Mouse (Mus musculus): Measurements from ENCODE around the gene Rpl21. TPM values are rescaled to one million over a fixed set of nuclear protein-coding genes. Genes with fewer than 3 reads are reported as not detected.
"Not testable (repeated sequence)": the region's sequence is repeated elsewhere in the genome, so short reads cannot be mapped to it uniquely, and the experiment has no call there.

The Rpl21 gene
- total RNA-seq, 2 experiments from 2014 or later = 164 to 189 TPM

DNA sequence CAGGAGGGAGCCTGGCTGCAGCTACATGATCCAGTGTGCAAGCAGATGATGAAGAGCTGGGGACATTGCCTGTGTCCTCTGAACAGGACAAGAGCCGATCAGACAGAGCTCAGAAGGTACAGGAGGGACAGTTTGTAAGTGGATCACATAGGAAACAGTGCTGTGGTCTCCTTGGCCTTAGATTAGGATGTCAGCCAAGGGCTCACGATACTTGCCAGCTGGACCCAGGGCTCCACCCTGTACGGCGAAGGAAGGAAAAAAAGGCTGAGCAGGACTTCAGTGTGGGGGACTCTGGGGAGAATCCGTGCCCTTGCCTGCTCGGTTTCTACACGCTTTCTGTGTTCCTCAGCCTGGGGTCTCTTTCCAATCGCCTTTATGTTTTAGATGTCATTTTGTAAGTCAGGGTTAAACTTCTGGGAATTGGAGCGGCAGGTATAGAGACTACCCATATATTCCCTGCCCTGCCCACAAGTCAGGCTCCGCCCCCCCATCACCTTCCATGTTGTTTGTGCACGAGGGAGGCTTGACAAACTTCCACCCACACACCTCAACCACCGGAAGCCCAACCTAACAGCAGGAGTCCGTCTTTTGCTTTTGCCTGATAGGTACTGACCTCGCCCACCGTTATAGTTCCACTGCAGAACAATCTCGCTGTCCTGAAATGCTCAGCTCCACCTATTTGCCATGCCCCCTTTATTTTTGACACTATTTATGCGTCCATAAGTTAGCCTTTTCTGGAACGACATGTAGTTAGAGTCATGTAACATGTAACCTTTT is 27.7 kb downstream of the Rpl21 start:
- intact Hi-C loops (cut with DNase I) = no loop called here

DNA sequence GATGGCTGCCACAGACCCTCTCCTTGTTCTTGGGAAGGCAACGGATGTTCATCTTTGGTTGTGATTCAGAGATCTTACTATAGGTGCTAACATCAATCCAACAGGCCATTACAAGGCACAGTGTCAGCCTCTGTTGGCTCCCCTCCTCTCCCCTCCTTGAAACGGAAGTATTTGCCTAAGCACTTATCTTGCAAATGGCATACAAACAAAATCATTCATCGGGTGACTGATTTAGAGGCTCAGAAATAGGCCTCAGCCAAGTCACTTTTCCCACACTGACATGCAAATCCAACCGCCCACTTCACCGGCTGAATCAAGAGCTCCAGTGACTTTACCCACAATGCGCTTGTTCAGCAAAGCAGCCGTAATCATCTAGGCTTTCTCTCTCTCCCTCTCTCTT is 28.9 kb downstream of the Rpl21 start:
- peak; percentile 62 to 70 for DNase-seq (ENCODE audit: low spot score in 2 of 2)
- intact Hi-C loops (cut with DNase I) = no loop called here

More for the DNA sequence above, 27.7 kb downstream of the Rpl21 start:
- no peak for DNase-seq (ENCODE audit: low spot score in 2 of 2)

DNA sequence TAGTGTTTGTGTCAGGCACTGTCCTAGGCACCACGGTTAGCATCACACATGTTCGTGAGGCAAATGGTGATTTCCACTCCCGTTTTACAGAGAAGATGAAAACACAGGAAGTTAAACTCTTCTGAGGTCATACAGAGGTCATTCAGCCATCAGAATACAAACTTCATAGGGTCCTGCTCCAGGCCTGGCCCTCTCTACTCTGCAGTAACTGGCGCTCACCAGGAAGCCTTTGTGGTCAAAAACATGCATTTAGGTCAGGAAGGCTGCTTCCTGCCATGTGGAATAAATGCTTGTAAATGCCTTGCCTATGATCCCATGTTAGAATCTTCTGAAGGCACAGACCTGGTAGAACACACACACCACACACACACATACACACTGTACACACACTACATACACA is 32.8 kb downstream of the Rpl21 start:
- intact Hi-C loops (cut with DNase I) = no loop called here
- DNase-seq (ENCODE audit: low spot score in 2 of 2) = no peak

DNA sequence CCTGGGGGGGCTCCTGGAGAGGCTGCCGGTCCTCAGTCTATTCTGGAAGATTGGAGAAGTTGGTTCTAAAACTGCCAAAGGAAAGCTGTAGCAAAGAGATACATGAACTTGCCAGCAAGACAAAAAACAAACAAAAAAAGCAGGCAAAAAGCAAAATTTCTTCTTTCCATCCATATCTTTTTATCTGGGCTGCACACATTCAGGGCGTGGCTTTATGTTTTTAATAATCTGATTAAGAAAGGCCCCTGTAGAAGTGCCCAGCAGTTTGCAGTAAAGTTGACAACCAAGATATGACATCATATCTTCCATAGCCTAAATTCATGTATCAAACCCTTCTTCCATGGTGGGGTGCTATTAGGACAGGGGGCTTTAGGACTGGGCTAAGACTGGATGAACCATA is 33.6 kb downstream of the Rpl21 start:
- intact Hi-C loops (cut with DNase I) = no loop called here

DNA sequence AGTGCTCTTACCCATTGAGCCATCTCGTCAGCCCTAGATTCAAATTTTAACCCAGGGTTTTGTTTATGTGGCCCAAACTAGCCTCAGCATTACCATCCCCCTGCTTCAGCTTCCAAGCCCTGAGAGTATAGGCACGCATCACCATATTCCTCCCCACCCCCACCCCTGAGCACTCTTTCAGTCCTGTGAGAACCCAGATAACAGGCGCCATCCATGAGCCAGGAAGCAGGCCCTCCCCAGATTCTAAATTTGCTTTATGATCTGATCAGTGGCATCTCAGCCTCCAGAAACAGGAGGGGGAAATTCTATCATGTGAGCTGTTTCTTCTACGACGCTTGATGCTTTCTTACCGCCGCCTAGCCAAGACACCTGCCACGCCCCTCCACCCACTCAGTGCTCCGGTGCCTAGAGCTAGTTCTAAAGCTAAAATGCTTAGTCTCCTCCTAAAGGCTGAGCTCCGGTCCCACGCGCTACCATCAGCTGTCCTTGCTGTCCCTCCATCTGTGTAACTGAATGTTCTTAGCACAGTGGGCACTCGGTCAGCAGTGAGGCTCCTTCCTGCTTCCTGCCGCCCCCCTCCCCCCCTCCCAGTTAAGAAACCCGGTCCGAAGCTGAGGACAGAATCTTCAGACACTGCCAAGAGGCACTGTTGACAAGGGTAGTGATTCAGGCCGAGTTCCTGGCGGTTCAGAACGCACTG is 34.7 kb downstream of the Rpl21 start:
- DNase-seq (ENCODE audit: low spot score in 2 of 2) = peak; percentile 84 to 86
- intact Hi-C loops (cut with DNase I) = no loop called here

More for the DNA sequence above, 33.6 kb downstream of the Rpl21 start:
- no peak for DNase-seq (ENCODE audit: low spot score in 2 of 2)

DNA sequence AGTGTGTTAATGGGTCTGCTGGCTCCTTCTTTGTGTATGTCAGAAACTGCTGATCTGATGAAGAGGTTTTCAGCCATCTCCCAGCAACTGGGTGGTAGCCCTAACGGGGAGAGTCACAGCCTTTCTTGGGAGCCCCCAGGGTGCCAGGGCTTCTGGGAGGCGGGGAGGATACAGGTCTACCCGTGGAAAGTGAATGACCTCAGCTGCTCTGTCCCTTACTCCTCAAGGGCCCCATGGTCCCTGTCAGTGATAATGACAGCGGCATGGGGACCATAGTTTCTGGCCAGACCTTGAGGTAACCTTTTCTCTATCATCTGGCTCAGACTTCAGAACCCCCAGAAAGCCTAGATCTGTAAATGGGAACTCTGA is 35.2 kb downstream of the Rpl21 start:
- intact Hi-C loops (cut with DNase I) = no loop called here
- no peak for DNase-seq (ENCODE audit: low spot score in 2 of 2)

DNA sequence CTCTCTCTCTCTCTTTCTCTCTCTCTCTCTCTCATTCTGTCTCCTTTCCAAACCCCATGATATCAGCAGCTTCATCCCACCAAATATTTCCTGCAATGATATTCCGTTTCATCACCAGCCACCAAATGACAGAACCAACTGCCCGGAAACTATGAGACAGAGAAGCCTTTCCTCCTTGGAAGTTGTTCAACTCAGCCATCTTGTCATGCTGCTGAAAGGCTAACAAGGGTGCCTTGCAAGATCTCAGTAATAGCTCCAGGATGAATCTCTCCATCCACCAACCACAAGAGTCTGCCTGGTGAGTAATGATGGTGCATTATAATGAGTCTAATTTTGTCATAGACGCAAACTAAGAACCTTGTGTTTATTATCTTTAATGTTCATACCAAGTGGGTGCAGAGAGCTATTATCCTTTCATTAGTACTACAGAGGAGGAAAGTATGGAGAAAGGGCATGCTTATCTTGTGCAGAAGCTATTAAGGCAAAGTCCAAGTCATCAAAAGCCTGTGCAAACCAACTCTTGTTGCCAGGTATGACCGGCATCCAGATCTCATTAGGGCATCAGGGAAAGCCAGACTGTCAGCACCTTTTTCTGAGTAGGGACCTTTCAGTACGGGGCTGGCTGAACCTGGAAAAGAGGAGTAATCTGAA is 40.4 kb downstream of the Rpl21 start:
- intact Hi-C loops (cut with DNase I) = no loop called here
- no peak for DNase-seq (ENCODE audit: low spot score in 2 of 2)

DNA sequence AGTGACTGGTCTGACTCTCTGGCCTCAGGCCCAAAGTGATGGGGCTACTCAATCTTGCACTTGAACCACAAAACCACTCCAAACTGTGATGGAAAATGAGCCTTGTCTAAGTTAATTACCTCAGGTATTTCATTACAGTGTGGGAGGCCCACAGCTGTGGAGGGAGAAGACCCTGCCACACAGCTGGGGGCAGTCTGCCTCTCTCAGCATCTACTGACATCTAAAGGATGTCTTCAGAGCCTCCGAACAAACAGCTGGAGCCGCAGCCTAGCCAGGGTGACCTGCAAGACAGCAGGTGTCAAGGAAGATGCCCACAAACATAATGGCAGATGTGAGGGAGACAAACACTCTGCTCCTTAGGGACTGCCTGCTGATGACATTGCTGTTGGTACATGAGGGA is 43.3 kb downstream of the Rpl21 start:
- intact Hi-C loops (cut with DNase I) = no loop called here
- no peak for DNase-seq (ENCODE audit: low spot score in 2 of 2)

DNA sequence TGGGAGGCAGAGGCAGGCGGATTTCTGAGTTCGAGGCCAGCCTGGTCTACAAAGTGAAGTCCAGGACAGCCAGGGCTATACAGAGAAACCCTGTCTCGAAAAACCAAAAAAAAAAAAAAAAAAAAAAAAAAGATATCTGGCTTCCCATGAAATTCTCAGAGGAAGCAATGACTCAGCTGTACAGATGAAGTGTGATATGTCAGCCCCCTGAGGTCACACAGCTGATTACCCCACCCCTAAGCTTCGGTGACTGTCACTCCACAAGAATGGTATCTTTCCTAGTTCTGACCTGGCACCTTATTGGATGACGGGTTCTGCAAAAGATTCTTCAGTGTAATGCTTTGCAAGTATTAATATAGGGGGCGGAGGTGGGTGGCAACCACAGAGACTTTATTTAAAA is 45.2 kb downstream of the Rpl21 start:
- DNase-seq (ENCODE audit: low spot score in 2 of 2); intact Hi-C loops (cut with DNase I): not testable (repeated sequence)

DNA sequence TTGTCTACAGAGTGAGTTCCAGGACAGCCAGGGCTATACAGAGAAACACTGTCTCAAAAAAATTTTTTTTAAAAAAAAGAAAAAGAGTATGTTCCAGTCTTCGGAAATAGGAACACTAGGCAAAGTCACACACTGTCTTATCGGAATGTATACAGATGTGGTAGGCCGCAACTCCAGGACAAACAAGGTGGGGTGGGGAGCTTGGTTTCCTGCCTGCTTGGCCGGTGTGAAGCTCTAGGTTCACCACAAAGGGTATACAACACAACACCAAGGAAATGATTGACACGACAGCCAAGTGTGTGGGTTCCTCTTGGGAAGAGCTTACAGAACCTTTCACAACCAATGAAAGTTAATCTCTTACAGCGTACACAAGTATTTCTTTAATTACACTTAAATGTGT is 49.6 kb downstream of the Rpl21 start:
- intact Hi-C loops (cut with DNase I) = no loop called here
- DNase-seq (ENCODE audit: low spot score in 2 of 2) = no peak

DNA sequence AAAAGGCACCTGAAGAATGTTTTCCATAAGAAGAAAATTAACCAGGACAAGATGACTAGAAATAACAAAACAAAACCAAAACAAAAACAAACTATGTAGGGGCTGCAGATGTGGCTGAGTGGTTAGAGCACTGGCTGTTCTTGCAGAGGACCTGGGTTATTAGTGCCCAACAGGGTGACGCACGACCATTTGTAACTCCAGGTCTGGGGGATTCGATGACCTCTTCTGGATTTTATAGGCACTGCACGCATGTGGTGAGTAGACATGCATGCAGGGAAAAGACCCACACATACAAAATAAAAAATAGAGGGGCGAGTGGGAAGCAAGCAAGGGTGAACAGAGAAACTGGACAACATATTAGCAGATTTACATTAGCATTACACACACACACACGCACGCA is 50.4 kb downstream of the Rpl21 start:
- intact Hi-C loops (cut with DNase I) = no loop called here
- no peak for DNase-seq (ENCODE audit: low spot score in 2 of 2)

DNA sequence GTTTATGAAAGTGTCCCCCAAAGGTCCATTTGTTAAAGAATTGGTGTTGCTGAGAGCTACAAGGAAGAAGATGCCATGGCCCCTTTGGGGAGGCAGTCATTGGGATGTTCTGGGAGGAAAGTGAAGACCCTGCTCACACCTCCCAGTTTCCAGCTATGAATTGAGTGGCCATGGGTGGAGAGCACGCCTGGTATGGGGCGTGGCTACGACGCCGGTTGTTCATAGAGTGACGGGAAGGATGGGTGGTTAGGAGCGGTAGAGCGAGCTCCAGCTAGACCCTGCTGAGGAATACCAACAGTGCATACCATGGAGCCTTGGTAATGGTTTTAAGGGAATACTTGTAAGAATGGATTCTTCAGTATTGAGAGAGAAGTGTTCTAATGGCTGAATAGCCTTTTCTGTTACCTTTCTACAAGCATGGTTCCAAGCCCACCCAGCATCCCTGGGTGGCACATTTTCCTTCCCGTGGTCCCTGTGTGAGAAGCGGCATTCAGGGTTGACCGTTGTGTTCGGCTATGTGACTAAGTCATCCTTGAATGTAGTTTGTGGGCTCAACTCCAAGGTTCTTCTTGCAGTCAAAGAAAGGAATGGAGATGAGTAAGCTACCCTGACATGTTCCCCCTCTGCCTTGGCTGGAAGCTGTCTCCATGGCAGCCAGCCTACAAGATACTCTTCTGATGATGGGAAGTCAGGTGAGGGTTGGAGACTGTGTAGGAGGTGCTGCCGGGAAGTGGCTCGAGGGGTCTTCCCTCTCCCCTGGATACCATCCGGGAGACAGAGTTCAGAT is 51.0 kb downstream of the Rpl21 start:
- no peak for DNase-seq (ENCODE audit: low spot score in 2 of 2)
- intact Hi-C loops (cut with DNase I) = no loop called here

Other genes with a start within 250 kb of the Rpl21 start
- 10 to 100 TPM; 28.5 to 34.1 TPM for gene Gpr12, start 247.7 kb upstream of the Rpl21 start, total RNA-seq (2021)
- 10 to 100 TPM; 56.2 to 57.8 TPM for gene Usp12, start 37.9 kb upstream of the Rpl21 start, total RNA-seq (2021)
- gene Rasl11a, start 12.2 kb downstream of the Rpl21 start, total RNA-seq (2021) = 1 to 10 TPM; 6.7 to 9.1 TPM
- 10 to 100 TPM; 21.0 to 27.2 TPM for gene Gtf3a, start 115.8 kb downstream of the Rpl21 start, total RNA-seq (2021)
- gene Mtif3, start 130.9 kb downstream of the Rpl21 start, total RNA-seq (2021) = 10 to 100 TPM; 18.5 to 19.9 TPM
- 1 to 10 TPM; 5.0 to 5.8 TPM for gene Lnx2, start 243.7 kb downstream of the Rpl21 start, total RNA-seq (2021)
- gene Polr1d, start 244.2 kb downstream of the Rpl21 start, total RNA-seq (2021) = 10 to 100 TPM; 61.3 to 78.1 TPM

All from left cerebral cortex, postnatal 36 days (tissue).